Mouse (Mus musculus) C2C12 (cell line): Measurements from ENCODE around the gene Mapk8ip1. TPM values are rescaled to one million over a fixed set of nuclear protein-coding genes. Genes with fewer than 3 reads are reported as not detected.

Experiments
- H3K27me3 ChIP-seq: one replicate; pipeline ENCODE4 v1.6.1; 2011; ENCODE audit not compliant: control insufficient read depth, insufficient read depth, insufficient read length
- H3K36me3 ChIP-seq: one replicate; pipeline ENCODE4 v1.6.1; 2011; ENCODE audit not compliant: control insufficient read depth, insufficient read depth
- H3K4me3 ChIP-seq: one replicate; pipeline ENCODE4 v1.5.1; 2011; ENCODE audit warnings: mild to moderate bottlenecking, control low read depth; ENCODE audit not compliant: poor library complexity, insufficient read depth, severe bottlenecking
- H3K79me2 ChIP-seq: one replicate; pipeline ENCODE4 v1.6.1; 2011; ENCODE audit not compliant: control insufficient read depth, insufficient read depth
- H3K79me3 ChIP-seq: one replicate; pipeline ENCODE4 v1.6.1; 2011; ENCODE audit warnings: low read depth, control low read depth
- H3ac ChIP-seq: one replicate; pipeline ENCODE3; 2011; ENCODE audit warnings: low read depth; ENCODE audit not compliant: control insufficient read depth, insufficient read length
- CEBPB ChIP-seq: IDR thresholded peaks from one replicate; pipeline ENCODE4 v1.6.1; 2011; ENCODE audit warnings: low read depth, mild to moderate bottlenecking, control low read depth, moderate library complexity
- CTCF ChIP-seq: IDR thresholded peaks from one replicate; pipeline ENCODE4 v1.5.1; 2011; ENCODE audit not compliant: control insufficient read depth, insufficient read depth, insufficient read length
- FOSL1 ChIP-seq: IDR thresholded peaks from one replicate; pipeline ENCODE4 v1.8.0; 2011; ENCODE audit warnings: mild to moderate bottlenecking, low read length; ENCODE audit not compliant: poor library complexity, insufficient read depth, severe bottlenecking
- MAX ChIP-seq: IDR thresholded peaks from one replicate; pipeline ENCODE4 v1.6.1; 2011; ENCODE audit warnings: mild to moderate bottlenecking, control low read depth
- MYOD1 ChIP-seq: IDR thresholded peaks from one replicate; pipeline ENCODE4 v1.6.1; 2011; ENCODE audit warnings: low read depth; ENCODE audit not compliant: control insufficient read depth, insufficient read length
- MYOG ChIP-seq: IDR thresholded peaks from one replicate; pipeline ENCODE4 v1.6.1; 2011; ENCODE audit not compliant: control insufficient read depth, insufficient read length; ENCODE audit errors: extremely low read depth
- USF1 ChIP-seq: IDR thresholded peaks from one replicate; pipeline ENCODE4 v1.6.1; 2011; ENCODE audit warnings: low read depth, mild to moderate bottlenecking, control low read depth, moderate library complexity
- polyA plus RNA-seq: library from polyadenylated mRNA; unstranded; fragments of >200 nt; fragmentation: generic; extraction: Trizol; gene quantifications from one replicate; pipeline ENCODE4 v1.2.1, GENCODE M21; 2012; ENCODE audit warnings: missing spikeins

Mapk8ip1 gene
- polyA plus RNA-seq, 1 experiment = 18.8 TPM

GRCm38 (mm10) chr2:92386821-92387570 is 14.1 kb downstream of the Mapk8ip1 start:
- no peak overlapping the region for H3ac ChIP-seq
- no peak overlapping the region for H3K4me3 ChIP-seq
- H3K79me3 ChIP-seq = no peaks in the 10 kb centered on the region
- H3K27me3 ChIP-seq = no peaks in the 10 kb centered on the region
- peaks cover 6% of the 10 kb centered on the region for H3K36me3 ChIP-seq
- TF ChIP-seq FOSL1 = no peak
- no peak for TF ChIP-seq CTCF
- no peak for TF ChIP-seq MYOG
- TF ChIP-seq USF1 = no peak
- TF ChIP-seq MAX = no peak
- TF ChIP-seq CEBPB = no peak
- H3K79me2 ChIP-seq = no peaks in the 10 kb centered on the region

GRCm38 (mm10) chr2:92385113-92386051 is 15.7 kb downstream of the Mapk8ip1 start:
- no peak for TF ChIP-seq MYOG
- peaks cover 6% of the 10 kb centered on the region for H3K36me3 ChIP-seq
- no peaks in the 10 kb centered on the region for H3K27me3 ChIP-seq
- no peaks in the 10 kb centered on the region for H3K79me3 ChIP-seq
- no peak overlapping the region for H3ac ChIP-seq
- H3K79me2 ChIP-seq = no peaks in the 10 kb centered on the region
- no peak overlapping the region for H3K4me3 ChIP-seq

GRCm38 (mm10) chr2:92384101-92384500 is 17.0 kb downstream of the Mapk8ip1 start:
- Histone ChIP-seq H3ac (no peak overlapping the region), H3K27me3 (no peaks in the 10 kb centered on the region), H3K36me3 (peaks cover 15% of the 10 kb centered on the region), H3K4me3 (no peak overlapping the region), H3K79me2 (no peaks in the 10 kb centered on the region), H3K79me3 (no peaks in the 10 kb centered on the region)
- TF ChIP-seq FOSL1 = no peak
- no peak for TF ChIP-seq MYOD1
- TF ChIP-seq MYOG = no peak
- no peak for TF ChIP-seq MAX
- TF ChIP-seq CEBPB = no peak
- TF ChIP-seq CTCF = no peak
- TF ChIP-seq USF1 = no peak

GRCm38 (mm10) chr2:92382759-92383158 is 18.3 kb downstream of the Mapk8ip1 start:
- H3K27me3 ChIP-seq = no peaks in the 10 kb centered on the region
- H3K36me3 ChIP-seq = peaks cover 26% of the 10 kb centered on the region
- H3K79me3 ChIP-seq = no peaks in the 10 kb centered on the region
- H3K4me3 ChIP-seq = no peak overlapping the region
- no peak overlapping the region for H3ac ChIP-seq
- no peaks in the 10 kb centered on the region for H3K79me2 ChIP-seq
- TF ChIP-seq MYOG = no peak
- no peak for TF ChIP-seq CEBPB
- no peak for TF ChIP-seq MAX
- no peak for TF ChIP-seq CTCF
- TF ChIP-seq MYOD1 = no peak
- no peak for TF ChIP-seq USF1
- no peak for TF ChIP-seq FOSL1

- TF ChIP-seq MYOG = no peak
- TF ChIP-seq CEBPB = no peak
- no peak for TF ChIP-seq CTCF
- TF ChIP-seq FOSL1 = no peak
- TF ChIP-seq MYOD1 = no peak
- TF ChIP-seq USF1 = no peak
- TF ChIP-seq MAX = no peak
- no peak within 1 kb of the TSS for H3ac ChIP-seq
- no peaks in the 10 kb centered on the region for H3K27me3 ChIP-seq
- H3K79me2 ChIP-seq = peaks cover 3% of the 10 kb centered on the region
- no peaks in the 10 kb centered on the region for H3K79me3 ChIP-seq
- H3K4me3 ChIP-seq = no peak within 1 kb of the TSS
- H3K36me3 ChIP-seq = peaks cover 26% of the 10 kb centered on the region
Observed at GRCm38 (mm10) chr2:92381901-92382588, 19.0 kb downstream of the Mapk8ip1 start, which contains the start of gene 1700029I15Rik. Gene 1700029I15Rik (plus strand): TSS chr2:92382538.
